Mouse (Mus musculus) embryonic facial prominence, embryonic 12.5 days (tissue): ENCODE data around the gene Sf3a3. TPM values are rescaled to one million over a fixed set of nuclear protein-coding genes. Genes with fewer than 3 reads are reported as not detected.
A peak's percentile ranks its signal among the peaks of the same experiment; 100 is the strongest.
"Not testable (repeated sequence)": the region's sequence is repeated elsewhere in the genome, so short reads cannot be mapped to it uniquely, and the experiment has no call there.

Source experiments
- ATAC-seq: fragments of 200-750 bp; cut with Nextera tagmentation; 2 replicates; pipeline ENCODE4 v1.8.0; 2017; ENCODE audit not compliant: insufficient number of reproducible peaks, insufficient read depth, low FRiP score, low TSS enrichment
- H3K27ac ChIP-seq: fragments of 300-500 bp; sonication (generic); 2 replicates; pipeline ENCODE4 v1.5.1; 2016; ENCODE audit warnings: mild to moderate bottlenecking
- H3K27me3 ChIP-seq: fragments of 300-500 bp; sonication (generic); 2 replicates; pipeline ENCODE4 v1.6.1; 2016; ENCODE audit warnings: mild to moderate bottlenecking, moderate library complexity
- H3K36me3 ChIP-seq: fragments of 300-500 bp; sonication (generic); 2 replicates; pipeline ENCODE4 v1.6.1; 2016; ENCODE audit warnings: mild to moderate bottlenecking
- H3K4me1 ChIP-seq: fragments of 300-500 bp; sonication (generic); 2 replicates; pipeline ENCODE4 v1.6.1; 2016
- H3K4me2 ChIP-seq: fragments of 300-500 bp; sonication (generic); replicated peaks from 2 replicates; pipeline ENCODE4 v1.6.1; 2016; ENCODE audit warnings: mild to moderate bottlenecking, moderate library complexity
- H3K4me3 ChIP-seq: fragments of 300-500 bp; sonication (generic); 2 replicates; pipeline ENCODE4 v1.5.1; 2016; ENCODE audit warnings: mild to moderate bottlenecking
- H3K9ac ChIP-seq: fragments of 300-500 bp; sonication (generic); 2 replicates; pipeline ENCODE4 v1.6.1; 2016; ENCODE audit warnings: mild to moderate bottlenecking, moderate library complexity
- H3K9me3 ChIP-seq: fragments of 300-500 bp; sonication (generic); 2 replicates; pipeline ENCODE4 v1.6.1; 2016; ENCODE audit warnings: mild to moderate bottlenecking, moderate library complexity
- WGBS: fragments of 180-500 bp; shearing (Covaris S2); methylation state at CpG from one replicate; pipeline ENCODE4 v1.1.7; 2016; 5-methylcytosine and 5-hydroxymethylcytosine counted together
- polyA plus RNA-seq: library from polyadenylated mRNA; unstranded; fragments of >200 nt; fragmentation: Nextera tagmentation; extraction: Ambion mirVana; gene quantifications from 2 replicates; pipeline ENCODE4 v1.2.1, GENCODE M21; 2016

Sf3a3 gene
- polyA plus RNA-seq, 1 experiment from 2014 or later, result 210 TPM

DNA sequence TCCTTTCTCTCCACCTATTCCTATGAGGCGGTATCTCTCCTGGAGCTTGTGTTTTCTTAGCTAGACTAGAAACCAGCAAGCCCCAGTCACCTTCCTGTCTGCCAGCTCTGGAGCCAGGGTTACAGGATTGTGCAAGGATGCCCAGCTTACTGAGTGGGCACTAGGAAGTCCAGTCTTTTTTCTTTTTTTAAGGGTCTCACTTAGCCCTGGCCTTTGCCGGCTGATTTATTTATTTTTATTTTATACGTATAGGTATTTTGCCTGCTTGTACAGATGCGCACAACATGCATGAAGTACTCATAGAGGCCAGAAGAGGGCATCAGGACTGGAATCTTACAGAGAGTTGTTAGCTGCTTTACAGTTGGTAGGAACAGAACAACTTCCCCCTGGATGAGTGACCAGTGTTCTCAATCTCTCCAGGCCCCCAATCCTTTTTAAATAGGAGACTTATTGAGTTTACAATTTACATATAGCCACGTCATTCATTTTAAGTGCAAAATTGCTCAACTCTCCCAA lies 3.7 kb upstream of the Sf3a3 start:
- peaks cover 21% of the 10 kb centered on the region for H3K36me3 ChIP-seq
- WGBS, result 10% methylated on average over 5 of the region's 5 CpGs
- H3K27ac ChIP-seq, result peak overlapping the region; percentile 98; the same call in 1 of the 2 replicates
- no peaks in the 10 kb centered on the region for H3K9me3 ChIP-seq
- no peaks in the 10 kb centered on the region for H3K27me3 ChIP-seq
- no peak overlapping the region for H3K9ac ChIP-seq
- H3K4me1 ChIP-seq, result peaks cover 38% of the 10 kb centered on the region
- H3K4me2 ChIP-seq, result peak overlapping the region; percentile 52; the same call in 1 of the 2 replicates
- H3K4me3 ChIP-seq, result no peak overlapping the region
- ATAC-seq, result no peak

DNA sequence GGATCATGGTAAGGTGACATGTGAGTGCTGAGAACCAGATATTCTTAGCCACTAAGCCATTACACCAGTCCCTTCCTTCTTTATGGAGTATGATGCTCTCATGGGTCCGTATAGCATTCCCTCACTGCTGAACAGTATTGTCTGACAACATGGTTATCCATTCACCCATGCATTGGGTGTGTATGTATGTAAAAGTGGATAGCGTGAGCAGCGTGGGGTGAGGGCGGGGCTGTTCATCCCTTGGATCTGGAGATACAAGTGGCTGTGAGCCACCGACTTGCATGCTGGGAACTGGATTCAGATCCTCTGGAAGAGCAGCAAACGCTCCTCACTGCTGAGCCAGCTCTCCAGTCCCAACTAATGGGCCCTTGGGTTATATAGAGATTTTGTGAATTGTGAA lies 2.0 kb upstream of the Sf3a3 start:
- H3K9me3 ChIP-seq, result no peaks in the 10 kb centered on the region
- H3K4me2 ChIP-seq, result no peak overlapping the region
- H3K4me3 ChIP-seq, result no peak overlapping the region
- H3K27me3 ChIP-seq, result no peaks in the 10 kb centered on the region
- H3K4me1 ChIP-seq, result peaks cover 36% of the 10 kb centered on the region
- peaks cover 19% of the 10 kb centered on the region for H3K36me3 ChIP-seq
- 85% methylated on average over 6 of the region's 6 CpGs for WGBS
- ATAC-seq, result no peak
- no peak overlapping the region for H3K9ac ChIP-seq
- H3K27ac ChIP-seq, result no peak overlapping the region

DNA sequence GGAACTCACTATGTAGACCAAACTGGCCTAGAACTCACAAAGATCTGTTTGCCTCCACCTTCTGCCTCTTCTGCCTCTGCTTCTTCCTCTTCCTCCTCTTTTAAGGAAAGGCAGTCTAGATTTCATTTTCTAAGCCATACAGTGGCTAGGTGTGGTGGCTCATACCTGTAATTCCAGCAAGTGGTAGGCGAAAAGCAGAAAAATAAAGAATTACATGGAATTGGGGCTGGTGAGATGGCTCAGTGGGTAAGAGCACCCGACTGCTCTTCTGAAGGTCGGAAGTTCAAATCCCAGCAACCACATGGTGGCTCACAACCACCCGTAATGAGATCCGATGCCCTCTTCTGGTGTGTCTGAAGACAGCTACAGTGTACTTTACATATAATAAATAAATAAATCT lies 726 bp upstream of the Sf3a3 start:
- peaks cover 31% of the 10 kb centered on the region for H3K4me1 ChIP-seq
- H3K9ac ChIP-seq, ATAC-seq, H3K4me3 ChIP-seq, H3K27me3 ChIP-seq, H3K4me2 ChIP-seq, H3K27ac ChIP-seq, H3K9me3 ChIP-seq: not testable (repeated sequence)
- H3K36me3 ChIP-seq, result peaks cover 28% of the 10 kb centered on the region
- WGBS, result 68% methylated on average over 5 of the region's 5 CpGs

DNA sequence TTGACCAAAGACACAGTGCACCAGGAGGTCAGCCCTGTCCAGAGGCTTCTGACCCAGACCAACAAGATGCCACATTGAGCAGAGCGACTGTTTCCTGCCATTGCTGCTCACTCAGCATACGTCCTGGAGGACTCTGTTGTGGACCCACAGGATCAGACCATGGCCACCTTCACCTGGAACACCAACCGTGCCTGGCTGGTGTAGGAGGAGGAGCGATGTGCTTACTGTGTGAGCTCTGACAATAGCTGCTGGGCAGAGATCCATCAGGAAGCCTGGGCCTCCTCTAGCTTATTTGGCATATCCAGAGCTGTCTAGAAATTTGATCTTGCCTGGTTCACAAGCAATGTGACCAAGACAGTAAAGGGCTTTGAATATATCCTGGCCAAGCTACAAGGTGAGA lies 4.5 kb downstream of the Sf3a3 start:
- H3K9me3 ChIP-seq, result no peaks in the 10 kb centered on the region
- H3K27ac ChIP-seq, result no peak overlapping the region
- peaks cover 12% of the 10 kb centered on the region for H3K4me1 ChIP-seq
- peaks cover 75% of the 10 kb centered on the region for H3K36me3 ChIP-seq
- no peaks in the 10 kb centered on the region for H3K27me3 ChIP-seq
- no peak overlapping the region for H3K9ac ChIP-seq
- 94% methylated on average over 4 of the region's 4 CpGs for WGBS
- ATAC-seq, result no peak
- H3K4me3 ChIP-seq, result no peak overlapping the region
- H3K4me2 ChIP-seq, result no peak overlapping the region

DNA sequence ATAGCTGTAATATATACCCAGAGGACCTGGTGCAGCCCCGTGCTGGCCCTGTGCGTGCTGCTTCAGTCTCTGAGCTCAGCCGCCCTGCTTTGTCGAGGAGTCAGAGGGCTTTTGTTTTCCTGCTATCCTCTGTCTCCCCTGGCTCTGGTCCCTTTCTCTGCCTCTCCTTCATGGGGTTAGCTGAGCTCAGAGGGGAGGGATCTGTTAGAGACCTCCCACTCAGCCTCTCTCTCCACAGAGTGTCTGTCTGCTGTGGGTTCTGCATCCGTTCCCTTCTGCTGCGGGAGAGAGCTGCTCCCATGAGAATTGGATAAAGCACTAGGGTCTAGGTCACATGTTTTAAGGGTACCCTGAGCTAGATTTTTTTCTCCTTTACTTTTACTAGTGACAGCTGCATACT lies 11.5 kb downstream of the Sf3a3 start:
- Histone ChIP-seq H3K27me3 (no peaks in the 10 kb centered on the region), H3K4me1 (no peaks in the 10 kb centered on the region), H3K27ac (no peak overlapping the region), H3K4me2 (no peak overlapping the region), H3K36me3 (peaks cover 94% of the 10 kb centered on the region), H3K9ac (no peak overlapping the region), H3K4me3 (no peak overlapping the region), H3K9me3 (no peaks in the 10 kb centered on the region)
- 79% methylated on average over 6 of the region's 6 CpGs for WGBS
- no peak for ATAC-seq

DNA sequence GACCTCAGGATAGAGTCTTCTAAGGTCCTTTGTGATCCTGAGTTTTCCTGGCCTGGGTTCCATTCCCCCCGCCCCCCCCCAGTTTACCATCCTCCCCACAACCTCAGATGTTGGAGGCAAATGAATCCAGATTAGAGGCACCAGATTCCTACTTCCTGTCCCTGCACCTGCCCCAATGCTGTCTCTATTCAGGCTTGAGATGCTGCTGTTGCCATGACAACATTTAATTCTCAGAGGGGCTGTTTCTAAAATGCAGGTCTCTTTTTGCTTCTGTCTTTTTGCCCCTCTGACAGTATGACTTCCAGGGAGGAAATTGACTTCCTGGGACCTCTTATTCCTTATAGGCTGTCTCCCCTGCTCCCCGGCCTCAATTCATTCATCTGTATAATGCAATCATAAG lies 22.4 kb downstream of the Sf3a3 start:
- ATAC-seq, result no peak
- Histone ChIP-seq H3K27me3 (no peaks in the 10 kb centered on the region), H3K4me2 (no peak overlapping the region), H3K9ac (no peak overlapping the region), H3K36me3 (peaks cover 19% of the 10 kb centered on the region), H3K9me3 (no peaks in the 10 kb centered on the region), H3K4me3 (no peak overlapping the region), H3K27ac (no peak overlapping the region), H3K4me1 (no peaks in the 10 kb centered on the region)
- 88% methylated on average over 2 of the region's 2 CpGs for WGBS

DNA sequence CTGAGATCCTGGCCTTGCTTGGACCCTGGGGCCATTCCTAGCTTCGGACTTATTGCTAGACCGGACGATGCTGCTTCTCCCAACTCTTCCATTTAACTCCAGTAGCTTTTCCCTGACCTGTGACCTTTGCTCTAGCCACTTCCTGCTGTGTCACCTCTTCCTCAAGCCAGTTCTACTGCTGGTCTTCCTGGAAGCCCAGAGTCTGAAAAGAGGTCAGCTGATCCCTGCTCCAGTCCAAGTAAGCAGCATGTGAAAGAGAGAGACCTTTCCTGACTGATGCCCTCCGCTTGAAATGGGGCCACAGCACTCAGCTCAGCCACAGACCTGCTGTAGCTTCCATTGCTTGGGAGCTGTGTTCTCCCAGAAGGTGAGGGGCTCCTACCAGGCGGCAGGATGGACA lies 22.9 kb downstream of the Sf3a3 start:
- H3K36me3 ChIP-seq, result peaks cover 14% of the 10 kb centered on the region
- no peak overlapping the region for H3K27ac ChIP-seq
- no peak for ATAC-seq
- H3K4me1 ChIP-seq, result 0 out of 2 replicates have a peak, but pooled peaks cover 3% of the 10 kb centered on the region
- no peak overlapping the region for H3K4me3 ChIP-seq
- no peaks in the 10 kb centered on the region for H3K9me3 ChIP-seq
- no peak overlapping the region for H3K4me2 ChIP-seq
- 66% methylated on average over 5 of the region's 5 CpGs for WGBS
- no peaks in the 10 kb centered on the region for H3K27me3 ChIP-seq
- no peak overlapping the region for H3K9ac ChIP-seq

DNA sequence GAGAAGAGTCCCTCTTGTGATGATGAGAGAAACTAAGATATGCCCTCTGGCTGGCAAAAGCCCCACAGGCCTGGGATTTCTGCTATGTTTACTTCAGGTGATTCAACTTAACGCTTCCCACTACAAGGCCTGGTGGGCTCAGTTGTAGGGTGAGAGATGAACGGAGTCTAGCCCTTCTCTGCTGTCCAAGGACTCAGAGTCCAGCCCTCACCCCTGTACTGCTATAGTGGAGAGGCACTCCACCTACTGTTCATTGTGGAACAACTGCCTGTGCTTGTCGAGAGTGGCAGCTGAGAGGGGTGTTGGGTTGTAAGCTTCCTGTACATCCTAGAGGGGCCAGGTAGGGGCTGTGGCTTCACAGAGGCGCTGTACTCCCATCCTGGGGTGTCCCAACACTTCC lies 23.4 kb downstream of the Sf3a3 start:
- no peak overlapping the region for H3K4me3 ChIP-seq
- no peak overlapping the region for H3K9ac ChIP-seq
- H3K4me2 ChIP-seq, result no peak overlapping the region
- H3K9me3 ChIP-seq, result no peaks in the 10 kb centered on the region
- no peak overlapping the region for H3K27ac ChIP-seq
- 63% methylated on average over 4 of the region's 4 CpGs for WGBS
- H3K36me3 ChIP-seq, result peaks cover 8% of the 10 kb centered on the region
- 0 out of 2 replicates have a peak, but pooled peaks cover 3% of the 10 kb centered on the region for H3K4me1 ChIP-seq
- ATAC-seq, result no peak
- no peaks in the 10 kb centered on the region for H3K27me3 ChIP-seq

DNA sequence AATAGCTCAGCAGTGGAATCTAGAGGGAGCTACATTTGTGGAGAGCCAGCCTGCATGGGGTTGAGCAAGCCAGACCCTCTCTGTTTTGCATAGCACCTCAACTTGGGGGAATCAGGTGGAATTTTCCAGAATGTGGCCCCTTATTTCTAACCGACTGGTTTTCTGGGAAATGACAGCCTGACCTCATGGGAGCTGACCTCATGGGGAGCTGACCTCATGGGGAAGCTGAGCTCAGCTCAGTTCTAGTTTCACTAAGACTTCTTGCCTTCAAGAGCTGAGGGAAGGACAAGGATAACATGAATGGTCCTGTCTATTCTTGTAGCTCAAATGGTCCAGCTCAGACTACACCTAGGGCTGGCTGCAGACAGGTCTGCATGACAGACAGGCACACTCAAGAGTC lies 24.2 kb downstream of the Sf3a3 start:
- 59% methylated on average over 1 of the region's 1 CpGs for WGBS
- Histone ChIP-seq H3K4me2 (no peak overlapping the region), H3K36me3 (0 out of 2 replicates have a peak, but pooled peaks cover under 1% of the 10 kb centered on the region), H3K9me3 (no peaks in the 10 kb centered on the region), H3K4me3 (no peak overlapping the region), H3K27ac (no peak overlapping the region), H3K27me3 (no peaks in the 10 kb centered on the region), H3K4me1 (0 out of 2 replicates have a peak, but pooled peaks cover 3% of the 10 kb centered on the region), H3K9ac (no peak overlapping the region)
- no peak for ATAC-seq

DNA sequence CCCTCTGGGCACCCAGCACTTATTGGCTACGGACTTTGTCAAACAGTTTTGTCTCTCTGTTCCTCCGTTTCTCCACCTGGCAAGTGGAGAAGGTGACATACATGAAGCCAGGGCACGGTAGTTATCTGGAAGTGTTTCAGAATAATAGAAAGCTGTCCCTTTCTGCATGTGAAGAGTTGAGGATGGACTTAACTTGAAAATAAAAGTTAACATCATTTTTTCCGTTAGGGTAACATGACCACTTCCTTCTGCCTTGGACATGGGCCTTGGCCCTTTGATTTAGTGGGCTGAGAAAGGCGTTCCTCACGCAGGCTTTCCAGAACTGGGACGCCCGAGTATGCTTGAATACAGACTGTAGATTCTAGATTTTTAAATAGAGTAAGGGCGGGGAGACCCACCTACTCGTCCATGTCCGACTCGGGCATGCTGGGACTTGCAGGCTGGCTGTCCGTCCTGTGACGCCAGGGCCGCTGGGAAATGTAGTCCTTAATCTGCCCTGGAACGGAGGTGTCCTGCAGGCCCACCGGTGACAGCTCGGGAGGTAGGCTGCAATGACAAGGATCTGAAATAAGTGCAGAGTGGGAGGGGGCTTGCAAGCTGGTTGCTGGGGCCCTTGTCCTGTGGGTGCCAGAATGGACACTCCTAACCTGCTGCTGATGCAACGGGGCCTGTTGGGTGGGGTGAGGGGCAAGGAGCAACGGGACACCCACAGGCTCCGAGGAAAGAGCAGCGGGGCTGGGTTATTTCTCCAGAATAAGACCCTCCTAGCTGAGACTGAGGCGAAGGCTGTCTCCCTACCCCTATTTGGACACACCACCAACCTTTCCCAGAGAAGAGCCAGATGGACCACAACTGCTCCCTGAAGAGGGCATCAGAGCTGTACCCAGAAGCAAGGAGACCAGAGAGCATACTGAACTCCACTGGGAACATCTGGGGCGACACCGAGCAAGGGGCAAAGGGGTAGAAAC lies 27.1 kb downstream of the Sf3a3 start, which contains the start of gene Inpp5b:
Gene Inpp5b (plus strand): TSS at position 475 of the 968 bp plus-strand sequence.
- H3K36me3 ChIP-seq, result no peaks in the 10 kb centered on the region
- no peaks in the 10 kb centered on the region for H3K9me3 ChIP-seq
- 17% methylated on average over 25 of the region's 25 CpGs for WGBS
- H3K4me1 ChIP-seq, result 0 out of 2 replicates have a peak, but pooled peaks cover 3% of the 10 kb centered on the region
- H3K9ac ChIP-seq, result peak within 1 kb of the TSS; percentile 64
- H3K27ac ChIP-seq, result 0 out of 2 replicates have a peak within 1 kb of the TSS, but pooled peaks have one; percentile 12
- H3K4me3 ChIP-seq, result peak within 1 kb of the TSS; percentile 60
- no peaks in the 10 kb centered on the region for H3K27me3 ChIP-seq
- ATAC-seq, result peak; percentile 85
- H3K4me2 ChIP-seq, result peak within 1 kb of the TSS; percentile 69

DNA sequence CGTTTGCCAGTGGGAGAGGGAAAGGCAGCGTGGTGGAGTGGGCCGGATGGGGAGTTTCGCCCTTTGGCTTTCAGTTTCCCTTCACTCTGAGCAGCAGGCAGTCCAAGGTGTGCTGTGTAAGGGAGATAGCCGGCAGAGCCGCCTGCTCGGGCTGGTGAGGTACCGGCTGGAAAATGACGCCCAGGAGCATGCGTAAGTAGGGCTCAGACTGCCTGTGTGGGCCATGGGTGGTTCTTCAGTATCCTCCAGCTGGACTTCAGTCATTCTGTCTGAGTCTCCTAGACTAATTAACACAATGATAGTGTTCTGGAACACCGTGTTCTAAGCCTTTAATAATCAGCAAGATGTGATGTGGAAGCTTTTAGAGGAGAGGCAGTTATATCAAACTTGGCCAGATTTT lies 28.3 kb downstream of the Sf3a3 start:
- H3K27me3 ChIP-seq, result no peaks in the 10 kb centered on the region
- H3K4me1 ChIP-seq, result 0 out of 2 replicates have a peak, but pooled peaks cover 3% of the 10 kb centered on the region
- no peak for ATAC-seq
- H3K4me2 ChIP-seq, result no peak overlapping the region
- H3K9me3 ChIP-seq, result no peaks in the 10 kb centered on the region
- no peak overlapping the region for H3K4me3 ChIP-seq
- H3K9ac ChIP-seq, result no peak overlapping the region
- no peak overlapping the region for H3K27ac ChIP-seq
- H3K36me3 ChIP-seq, result no peaks in the 10 kb centered on the region
- 86% methylated on average over 11 of the region's 11 CpGs for WGBS

DNA sequence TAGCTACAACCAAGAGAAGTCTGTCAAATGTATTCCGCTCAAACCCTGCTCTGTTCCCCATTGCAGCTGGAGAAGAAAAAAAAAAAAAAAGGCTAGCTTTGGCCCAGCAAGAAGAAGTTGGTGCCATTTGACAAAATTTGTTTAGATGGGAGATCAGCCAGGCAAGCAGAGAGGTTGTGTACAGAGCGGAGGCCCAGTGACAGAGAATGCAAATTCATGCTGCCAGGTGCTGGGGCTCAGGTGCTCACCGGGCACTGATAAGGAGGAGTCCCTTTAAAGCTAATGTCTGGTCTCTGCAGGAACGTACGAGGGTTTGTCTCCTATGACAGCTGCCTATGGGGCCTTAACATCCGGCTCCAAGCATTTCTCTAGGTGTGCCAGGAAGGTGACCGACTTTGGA lies 32.0 kb downstream of the Sf3a3 start:
- 77% methylated on average over 7 of the region's 7 CpGs for WGBS
- Histone ChIP-seq H3K36me3 (no peaks in the 10 kb centered on the region), H3K27me3 (no peaks in the 10 kb centered on the region), H3K9ac (no peak overlapping the region), H3K9me3 (no peaks in the 10 kb centered on the region), H3K4me2 (no peak overlapping the region), H3K4me3 (no peak overlapping the region), H3K4me1 (peaks cover 10% of the 10 kb centered on the region; the same call in 1 of the 2 replicates), H3K27ac (no peak overlapping the region)
- ATAC-seq, result no peak
